Mouse (Mus musculus): ENCODE data around the gene Syn3. TPM values are rescaled to one million over a fixed set of nuclear protein-coding genes. Genes with fewer than 3 reads are reported as not detected.
A peak's percentile ranks its signal among the peaks of the same experiment; 100 is the strongest.

Syn3 gene
- polyA plus RNA-seq, 2 experiments = 0.11 to 0.14 TPM

- H3K4me1 ChIP-seq (replicated peaks; ENCODE audit: control insufficient read depth in 2 of 2, insufficient read depth in 2 of 2, low read length in 1 of 2) = 0 out of 4 replicates have a peak, but pooled peaks cover 0 to 5% of the 10 kb centered on the region in 2 experiments
- 67% methylated on average over 1 of the region's 1 CpGs for WGBS (ENCODE audit: insufficient replicate concordance)
- H3K4me3 ChIP-seq (ENCODE audit: insufficient read depth in 1 of 2, low read depth in 2 of 2, low read length in 2 of 2) = no peak overlapping the region
- H3K9me3 ChIP-seq (ENCODE audit: control insufficient read depth, low read length) = no peaks in the 10 kb centered on the region
- H3K4me2 ChIP-seq (ENCODE audit: low read depth) = no peak overlapping the region
- H3K36me3 ChIP-seq (replicated peaks; ENCODE audit: control insufficient read depth, insufficient read depth, low read depth) = no peaks in the 10 kb centered on the region
- no peaks in the 10 kb centered on the region for H3K27me3 ChIP-seq (ENCODE audit: control insufficient read depth, insufficient read depth, low read length)
- TF ChIP-seq CTCF (IDR thresholded peaks at IDR 0.05; ENCODE audit: low read depth) (no peak), EP300 (IDR thresholded peaks at IDR 0.05; ENCODE audit: low read depth) (no peak)
- ATAC-seq (ENCODE audit: insufficient read depth) = no peak
- no peak overlapping the region for H3K27ac ChIP-seq
- H3K9ac ChIP-seq (replicated peaks) = no peak overlapping the region
- DNase-seq (ENCODE audit: low read depth in 3 of 3, low spot score in 3 of 3) = no peak
These were observed 327.4 kb downstream of the Syn3 start for GRCm38 (mm10) chr10:86171246-86171645.

- H3K9ac ChIP-seq (replicated peaks) = no peak overlapping the region
- no peak for ATAC-seq (ENCODE audit: insufficient read depth)
- H3K4me3 ChIP-seq (ENCODE audit: insufficient read depth in 1 of 2, low read depth in 2 of 2, low read length in 2 of 2) = no peak overlapping the region
- 0 out of 4 replicates have a peak, but pooled peaks cover 0 to 5% of the 10 kb centered on the region in 2 experiments for H3K4me1 ChIP-seq (replicated peaks; ENCODE audit: control insufficient read depth in 2 of 2, insufficient read depth in 2 of 2, low read length in 1 of 2)
- WGBS (ENCODE audit: insufficient replicate concordance) = 27% methylated on average over 2 of the region's 2 CpGs
- TF ChIP-seq CTCF (IDR thresholded peaks at IDR 0.05; ENCODE audit: low read depth) (no peak), EP300 (IDR thresholded peaks at IDR 0.05; ENCODE audit: low read depth) (no peak)
- H3K27ac ChIP-seq = no peak overlapping the region
- no peak for DNase-seq (ENCODE audit: low read depth in 3 of 3, low spot score in 3 of 3)
- no peaks in the 10 kb centered on the region for H3K36me3 ChIP-seq (replicated peaks; ENCODE audit: control insufficient read depth, insufficient read depth, low read depth)
- no peaks in the 10 kb centered on the region for H3K9me3 ChIP-seq (ENCODE audit: control insufficient read depth, low read length)
- no peaks in the 10 kb centered on the region for H3K27me3 ChIP-seq (ENCODE audit: control insufficient read depth, insufficient read depth, low read length)
- no peak overlapping the region for H3K4me2 ChIP-seq (ENCODE audit: low read depth)
These were observed 330.6 kb downstream of the Syn3 start for GRCm38 (mm10) chr10:86168084-86168483.

GRCm38 (mm10) chr10:86166854-86167268, 331.8 kb downstream of the Syn3 start:
- 0% methylated on average over 4 of the region's 4 CpGs for WGBS (ENCODE audit: insufficient replicate concordance)
- no peak for ATAC-seq (ENCODE audit: insufficient read depth)
- H3K27ac ChIP-seq = no peak overlapping the region

GRCm38 (mm10) chr10:86164098-86164497, 334.6 kb downstream of the Syn3 start:
- WGBS (ENCODE audit: insufficient replicate concordance) = 47% methylated on average over 3 of the region's 3 CpGs
- no peaks in the 10 kb centered on the region for H3K36me3 ChIP-seq (replicated peaks; ENCODE audit: control insufficient read depth, insufficient read depth, low read depth)
- DNase-seq (ENCODE audit: low read depth in 3 of 3, low spot score in 3 of 3) = no peak

More at GRCm38 (mm10) chr10:86166854-86167268, 331.8 kb downstream of the Syn3 start:
- H3K9me3 ChIP-seq (ENCODE audit: control insufficient read depth, low read length) = no peaks in the 10 kb centered on the region
- no peak overlapping the region for H3K9ac ChIP-seq (replicated peaks)
- no peaks in the 10 kb centered on the region for H3K27me3 ChIP-seq (ENCODE audit: control insufficient read depth, insufficient read depth, low read length)
- no peak overlapping the region for H3K4me3 ChIP-seq (ENCODE audit: insufficient read depth in 1 of 2, low read depth in 2 of 2, low read length in 2 of 2)
- H3K4me1 ChIP-seq (replicated peaks; ENCODE audit: control insufficient read depth in 2 of 2, insufficient read depth in 2 of 2, low read length in 1 of 2) = peaks cover 0 to 6% of the 10 kb centered on the region in 2 experiments; a peak in 2 of 4 replicates
- no peak overlapping the region for H3K4me2 ChIP-seq (ENCODE audit: low read depth)
- TF ChIP-seq CTCF (IDR thresholded peaks at IDR 0.05; ENCODE audit: low read depth) (no peak), EP300 (IDR thresholded peaks at IDR 0.05; ENCODE audit: low read depth) (no peak)
- no peaks in the 10 kb centered on the region for H3K36me3 ChIP-seq (replicated peaks; ENCODE audit: control insufficient read depth, insufficient read depth, low read depth)
- DNase-seq (ENCODE audit: low read depth in 3 of 3, low spot score in 3 of 3) = no peak

GRCm38 (mm10) chr10:86161783-86162271, 336.9 kb downstream of the Syn3 start:
- ATAC-seq (ENCODE audit: insufficient read depth) = peak; percentile 75
- Histone ChIP-seq H3K9ac (replicated peaks) (no peak overlapping the region), H3K36me3 (replicated peaks; ENCODE audit: control insufficient read depth, insufficient read depth, low read depth) (no peaks in the 10 kb centered on the region), H3K27ac (no peak overlapping the region), H3K27me3 (ENCODE audit: control insufficient read depth, insufficient read depth, low read length) (no peaks in the 10 kb centered on the region), H3K4me3 (ENCODE audit: insufficient read depth in 1 of 2, low read depth in 2 of 2, low read length in 2 of 2) (no peak overlapping the region), H3K4me1 (replicated peaks; ENCODE audit: control insufficient read depth in 2 of 2, insufficient read depth in 2 of 2, low read length in 1 of 2) (peaks cover 0 to 11% of the 10 kb centered on the region in 2 experiments; a peak in 2 of 4 replicates), H3K9me3 (ENCODE audit: control insufficient read depth, low read length) (no peaks in the 10 kb centered on the region), H3K4me2 (ENCODE audit: low read depth) (no peak overlapping the region)
- DNase-seq (ENCODE audit: low read depth in 3 of 3, low spot score in 3 of 3) = no peak
- WGBS (ENCODE audit: insufficient replicate concordance) = 17% methylated on average over 6 of the region's 6 CpGs
- TF ChIP-seq EP300 (IDR thresholded peaks at IDR 0.05; ENCODE audit: low read depth) (no peak), CTCF (IDR thresholded peaks at IDR 0.05; ENCODE audit: low read depth) (no peak)

More at GRCm38 (mm10) chr10:86164098-86164497, 334.6 kb downstream of the Syn3 start:
- Histone ChIP-seq H3K9me3 (ENCODE audit: control insufficient read depth, low read length) (no peaks in the 10 kb centered on the region), H3K4me2 (ENCODE audit: low read depth) (no peak overlapping the region), H3K4me3 (ENCODE audit: insufficient read depth in 1 of 2, low read depth in 2 of 2, low read length in 2 of 2) (no peak overlapping the region), H3K4me1 (replicated peaks; ENCODE audit: control insufficient read depth in 2 of 2, insufficient read depth in 2 of 2, low read length in 1 of 2) (peaks cover 0 to 14% of the 10 kb centered on the region in 2 experiments; a peak in 2 of 4 replicates), H3K9ac (replicated peaks) (no peak overlapping the region), H3K27ac (no peak overlapping the region), H3K27me3 (ENCODE audit: control insufficient read depth, insufficient read depth, low read length) (no peaks in the 10 kb centered on the region)
- TF ChIP-seq EP300 (IDR thresholded peaks at IDR 0.05; ENCODE audit: low read depth) (no peak), CTCF (IDR thresholded peaks at IDR 0.05; ENCODE audit: low read depth) (no peak)
- no peak for ATAC-seq (ENCODE audit: insufficient read depth)
